Mouse (Mus musculus): ENCODE measurements around the gene Abca15. TPM values are rescaled to one million over a fixed set of nuclear protein-coding genes. Genes with fewer than 3 reads are reported as not detected.
"Not testable (repeated sequence)": the region's sequence is repeated elsewhere in the genome, so short reads cannot be mapped to it uniquely, and the experiment has no call there.

Abca15 gene
- under 1 TPM in 1 of 3 experiments, not detected in 2; 0.07 TPM for polyA plus RNA-seq (2017; shearing (Covaris generic))

DNA sequence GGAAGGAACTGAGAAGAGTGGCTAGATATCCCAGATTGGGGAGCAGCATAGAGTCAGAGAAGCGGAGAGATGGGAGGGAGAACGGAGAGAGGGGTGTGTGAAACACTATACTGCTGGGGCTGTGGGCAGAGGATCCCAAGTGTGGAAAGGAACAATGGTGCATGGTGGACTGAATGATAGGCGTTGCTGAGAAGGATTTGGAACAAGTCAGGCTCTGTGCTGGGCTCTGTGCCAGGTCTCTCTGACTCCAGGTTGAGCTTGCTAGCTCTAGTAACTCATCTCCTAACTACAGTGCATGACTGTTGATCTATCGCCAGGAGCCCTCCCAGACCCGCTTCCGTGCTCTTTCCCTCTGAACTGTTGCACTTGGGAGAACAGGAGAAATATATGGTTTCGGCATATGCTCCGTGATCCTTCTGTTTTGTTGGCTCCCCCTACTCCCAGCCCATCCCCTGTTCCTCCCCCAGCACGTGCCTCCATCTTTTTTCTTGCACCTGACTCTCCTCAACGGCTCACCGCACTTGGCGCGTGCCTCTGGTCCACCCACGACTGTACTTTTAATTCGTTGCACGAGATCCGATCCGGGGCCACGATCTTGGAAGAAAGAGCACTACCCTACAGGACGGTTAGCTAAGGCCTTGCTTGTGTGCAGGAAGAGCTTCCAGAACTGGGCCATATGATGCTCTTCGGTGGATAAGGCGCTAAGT, at the start of gene Abca15:
TSS of gene Abca15 (plus strand) at position 584 of the 707 bp plus-strand sequence.
- ATAC-seq: no peak

DNA sequence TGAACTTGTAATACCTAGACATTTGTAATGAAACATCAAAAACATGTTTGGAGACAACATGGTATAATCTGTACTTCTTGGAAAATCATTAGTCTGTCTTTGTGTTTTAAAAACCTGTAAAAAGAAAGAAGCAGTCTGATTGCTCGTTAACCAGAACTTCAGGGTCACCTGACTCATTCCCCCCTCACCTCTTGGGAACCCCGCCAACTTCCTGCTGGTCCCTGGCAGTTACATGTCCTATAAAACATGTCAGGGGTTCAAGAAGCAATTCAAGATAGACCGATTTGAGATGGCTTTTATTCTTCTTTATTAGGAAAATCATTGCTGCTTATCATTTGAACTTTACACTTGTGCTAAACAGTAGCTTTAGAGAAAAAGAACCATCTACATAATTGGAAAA, 43.2 kb upstream of the Abca15 start:
- ATAC-seq: no peak

DNA sequence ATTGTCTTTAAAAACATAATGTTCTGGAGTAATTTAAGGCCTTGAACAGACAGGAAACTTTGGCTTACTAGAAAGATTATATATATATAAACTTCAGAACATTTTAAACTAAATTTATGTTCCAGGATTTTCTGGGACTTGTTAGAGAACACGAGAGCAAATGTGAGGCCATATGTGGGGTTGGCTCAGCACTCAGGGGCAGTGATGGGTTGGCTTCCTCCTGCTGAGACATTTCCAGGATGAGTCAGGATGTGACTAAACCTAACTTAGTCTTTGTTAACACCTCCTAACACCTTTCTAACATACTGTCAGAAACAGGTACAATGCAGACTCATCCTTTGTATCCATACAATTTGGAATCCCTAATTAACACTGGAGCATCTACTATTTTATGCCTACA, 12.4 kb upstream of the Abca15 start:
- ATAC-seq: no peak

DNA sequence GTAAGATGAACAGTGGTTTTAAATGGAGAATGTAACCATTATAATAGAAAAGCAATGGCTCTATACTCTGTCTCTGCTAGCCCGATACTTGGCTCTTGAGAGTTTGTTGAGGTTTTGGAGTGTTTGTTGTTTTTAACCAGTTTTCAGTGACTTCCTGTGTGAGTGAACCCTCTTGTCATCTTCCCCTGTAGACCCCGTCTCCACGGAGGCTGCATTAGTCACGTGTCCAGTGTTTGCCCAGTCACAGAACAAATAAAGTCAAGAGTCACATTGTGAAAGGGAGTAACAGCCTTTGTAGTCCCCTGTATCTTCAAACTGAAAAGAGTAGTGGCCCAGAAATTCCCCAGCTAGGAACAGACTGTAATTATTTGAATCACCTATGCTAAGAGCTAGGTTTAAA, 5.5 kb upstream of the Abca15 start:
- ATAC-seq: no peak

DNA sequence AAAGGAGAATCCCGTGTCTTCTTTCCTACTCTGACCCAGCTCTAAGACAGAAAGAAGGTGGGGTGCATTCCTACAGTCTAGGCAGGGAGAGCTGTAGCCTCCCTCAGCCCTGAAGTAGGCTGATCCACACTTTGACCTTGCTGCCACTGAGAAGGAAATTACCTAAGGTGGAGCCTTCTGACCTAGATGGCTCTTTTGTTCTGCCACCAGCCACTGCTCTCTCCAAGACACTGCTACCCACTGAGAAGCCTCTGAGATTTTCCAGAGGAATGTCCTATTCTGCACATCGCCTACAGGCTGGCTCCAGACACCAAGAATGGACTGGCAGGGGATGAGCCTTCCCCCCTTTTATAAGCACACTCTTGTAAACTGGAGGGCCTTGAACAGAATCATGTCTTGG, 2.6 kb upstream of the Abca15 start:
- not testable (repeated sequence) for ATAC-seq

DNA sequence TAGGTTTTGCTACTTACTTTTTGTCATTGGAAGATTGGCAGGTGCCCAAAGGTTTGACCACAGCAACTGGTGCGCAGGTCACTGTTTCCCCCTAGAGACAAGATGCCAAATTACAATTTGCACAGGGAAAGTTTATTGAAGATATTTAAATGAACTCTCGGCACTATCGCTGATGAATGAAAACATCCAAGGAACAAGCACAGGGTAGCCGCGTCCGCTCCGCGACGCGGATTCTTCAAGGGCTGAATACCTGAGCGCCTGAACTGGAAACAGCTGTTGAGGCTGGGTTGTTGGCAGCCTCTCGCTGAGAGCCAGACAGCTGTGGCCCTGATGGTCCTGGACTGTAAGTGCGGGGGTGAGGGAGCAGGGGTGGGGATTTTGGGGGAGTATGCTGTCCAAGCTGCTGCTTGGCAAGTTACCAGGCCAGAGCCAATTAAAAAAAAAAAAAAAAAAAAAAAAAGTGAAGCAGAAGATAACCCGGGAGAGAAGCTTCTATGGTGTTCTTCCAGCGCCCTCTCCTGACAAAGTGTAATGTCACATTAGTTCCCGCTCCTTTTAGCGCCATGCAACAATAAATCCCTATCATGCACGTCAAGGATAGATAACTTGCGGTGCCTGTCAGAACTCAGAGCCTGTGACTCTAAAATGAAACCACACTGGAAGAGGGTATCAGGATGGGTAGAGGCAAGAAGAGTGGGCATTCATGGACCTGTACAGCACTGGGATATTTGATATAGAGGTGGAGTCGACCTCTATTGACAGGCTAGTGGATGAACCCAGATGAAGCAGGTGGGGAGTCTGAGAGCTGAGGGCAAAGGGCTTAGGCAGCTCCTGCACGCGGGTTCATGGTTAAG, 1.0 kb upstream of the Abca15 start:
- ATAC-seq: no peak

DNA sequence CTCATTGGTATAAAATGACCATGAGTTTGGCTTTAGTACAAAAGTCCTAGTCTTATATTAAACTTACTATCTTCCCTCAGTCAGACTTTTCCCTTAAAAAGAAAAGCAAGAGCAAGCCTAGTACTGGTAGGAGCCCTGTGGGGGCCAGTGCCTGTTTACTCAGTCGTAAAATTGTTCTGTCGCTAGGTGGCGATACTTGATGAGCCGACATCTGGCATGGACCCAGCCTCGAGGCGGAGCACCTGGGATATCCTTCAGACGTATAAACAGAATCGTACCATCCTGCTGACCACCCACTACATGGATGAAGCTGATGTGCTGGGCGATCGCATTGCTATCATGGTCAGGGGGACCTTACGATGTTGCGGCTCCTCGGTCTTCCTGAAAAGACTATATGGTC, 32.7 kb downstream of the Abca15 start:
- no peak for ATAC-seq

DNA sequence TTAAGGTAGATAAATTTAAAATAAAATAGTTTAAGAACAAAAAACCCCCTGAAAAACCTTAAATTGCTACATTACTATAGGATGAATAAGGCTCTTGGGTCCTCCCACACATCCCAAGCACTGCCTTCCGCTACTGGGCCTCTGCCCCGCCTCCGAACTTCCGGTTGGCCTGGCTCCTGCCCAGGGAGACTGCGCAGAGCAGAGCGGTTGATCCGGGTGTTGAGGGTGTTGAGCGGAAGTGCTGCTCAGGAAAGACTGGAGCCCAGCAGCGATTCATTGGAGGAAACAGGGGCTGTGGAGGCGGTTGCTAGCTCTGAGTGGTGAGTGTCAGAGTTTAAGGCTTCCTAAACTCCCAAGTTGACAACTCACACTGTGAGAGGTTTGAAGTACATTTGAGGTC, 81.0 kb downstream of the Abca15 start, which contains the start of gene Abca16:
TSS of gene Abca16 (plus strand) at position 201 of the 400 bp plus-strand sequence.
- ATAC-seq: no peak

DNA sequence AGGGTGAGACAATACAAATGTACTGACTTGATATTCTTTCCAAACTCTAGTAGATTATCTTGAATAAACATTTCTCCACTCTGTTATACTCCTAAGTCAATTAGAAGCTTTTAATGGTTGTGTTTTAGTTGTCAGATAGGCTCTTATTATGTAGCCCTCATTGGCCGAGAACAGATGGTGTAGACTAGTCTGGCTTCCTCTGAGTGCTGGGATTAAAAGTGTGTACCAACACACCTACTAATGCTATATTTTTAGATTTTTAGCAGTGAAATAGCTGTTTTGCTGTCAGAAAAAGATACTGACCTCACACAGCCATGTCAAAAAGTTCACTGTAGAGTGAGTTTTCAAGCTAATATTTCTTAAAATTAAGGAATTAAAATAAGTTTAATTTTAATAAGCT, 83.9 kb downstream of the Abca15 start:
- no peak for ATAC-seq

DNA sequence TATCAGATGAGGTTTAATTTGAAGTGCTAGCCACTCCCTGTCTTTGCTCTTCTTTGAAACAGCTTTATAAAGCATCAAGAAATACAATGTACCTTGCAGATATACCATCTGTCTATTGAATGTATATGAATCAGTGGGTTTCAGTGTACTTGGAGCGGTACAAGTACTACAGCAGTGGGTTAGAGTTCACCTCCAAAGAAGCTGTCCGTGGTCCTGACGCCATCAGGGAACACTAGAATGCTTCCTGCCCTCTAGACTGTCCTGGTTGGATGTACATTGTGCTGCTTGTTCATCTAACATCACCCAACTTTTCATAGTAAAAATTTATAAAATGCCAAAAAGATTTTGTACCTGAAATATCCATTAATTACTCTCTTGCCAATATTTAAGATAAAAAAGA, 98.2 kb downstream of the Abca15 start:
- ATAC-seq: no peak

DNA sequence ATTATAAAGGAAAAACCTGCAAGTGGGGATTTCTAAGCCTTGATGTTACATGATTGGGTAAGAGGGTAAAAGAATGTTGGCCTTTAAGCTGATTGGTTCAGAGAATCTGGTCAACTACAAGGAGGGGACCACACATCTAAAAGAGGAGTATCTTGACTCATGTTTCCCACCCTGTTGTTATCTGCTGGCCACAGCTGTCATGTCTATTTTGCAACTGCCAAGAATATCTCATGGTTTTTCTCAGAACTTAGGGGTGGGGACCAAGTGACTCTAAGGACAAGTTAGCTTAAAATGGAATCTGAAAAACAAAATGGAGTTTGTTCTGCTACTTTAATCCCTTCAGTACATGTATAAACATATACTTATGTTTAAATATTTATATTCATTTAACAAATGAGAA, 103.0 kb downstream of the Abca15 start:
- ATAC-seq: no peak

Other genes starting within 250 kb of the Abca15 start
- under 1 TPM in 1 of 3 experiments, not detected in 2; 0.24 TPM for gene Dnah3, start 233.4 kb upstream of the Abca15 start, polyA plus RNA-seq (2017; shearing (Covaris generic))
- gene Tmem159, start 226.3 kb upstream of the Abca15 start, polyA plus RNA-seq (2017; shearing (Covaris generic)): 10 to 100 TPM in 1 of 3 experiments, 1 to 10 TPM in 2; 6.7 to 17.8 (median 7.2) TPM
- gene Zp2, start 183.4 kb upstream of the Abca15 start, polyA plus RNA-seq (2017; shearing (Covaris generic)): not detected
- gene Anks4b, start 154.8 kb upstream of the Abca15 start, polyA plus RNA-seq (2017; shearing (Covaris generic)): not detected
- not detected for gene Crym, start 126.6 kb upstream of the Abca15 start, polyA plus RNA-seq (2017; shearing (Covaris generic))
- gene Abca14, start 124.7 kb upstream of the Abca15 start, polyA plus RNA-seq (2017; shearing (Covaris generic)): not detected
- not detected for gene Abca16, start 81.0 kb downstream of the Abca15 start, polyA plus RNA-seq (2017; shearing (Covaris generic))

All from inflammation-experienced regulatory T-cells, adult 6 months (primary cell).